9 mouse cellular contexts compared by ENCODE assay signal in genomic region chr12:112623742-112624141, GRCm38 (mm10). TPM values are rescaled to one million over a fixed set of nuclear protein-coding genes. Genes with fewer than 3 reads are reported as not detected.
DNase-seq lines count a peak whose midpoint lies in the region; ATAC-seq and TF ChIP-seq lines count a peak whose summit lies in the region.
"Had no signal": no experiment of that assay in that cellular context is flagged by ENCODE, and none has a peak within 500 bp of the region (broad histone marks: within the 10 kb centered on the region; RNA-seq: fewer than 3 reads in every experiment).

No protein-coding gene starts in this region.

- TF ChIP-seq EP300 in lung, postnatal 0 days (IDR thresholded peaks at IDR 0.05) = no peak

- ATAC-seq in forebrain, embryonic 11.5 days (replicated peaks; ENCODE audit: low FRiP score) = peak; percentile 34
- ATAC-seq in inflammation-experienced regulatory T-cells, adult 6 months = peak; percentile 41
- no peak for ATAC-seq in lung, postnatal 0 days

- H3K4me3 ChIP-seq in C2C12 (ENCODE audit: insufficient read depth, poor library complexity, severe bottlenecking) = no peak overlapping the region
- no peak overlapping the region for H3K4me3 ChIP-seq in forebrain, embryonic 11.5 days (ENCODE audit: low read depth, low read length)
- H3K4me3 ChIP-seq in lung, postnatal 0 days (ENCODE audit: low read depth, low read length) = no peak overlapping the region
- no peak overlapping the region for H3K4me3 ChIP-seq in small intestine, adult 2 months (ENCODE audit: low read depth, low read length)
- H3K4me3 ChIP-seq: stomach, embryonic 15.5 days had no signal

- no peaks in the 10 kb centered on the region for H3K79me3 ChIP-seq in C2C12 (ENCODE audit: low read depth)

- peak; percentile 60 to 85 for DNase-seq in heart, adult 18-20 months
- DNase-seq in heart, adult 11 months = no peak
- DNase-seq in brain, adult 2 months (ENCODE audit: low read depth, low spot score) = peak; percentile 74
- DNase-seq in forebrain, embryonic 11.5 days (ENCODE audit: low spot score) = peak; percentile 89
- DNase-seq in lung, postnatal 0 days (ENCODE audit: low spot score) = peak; percentile 77

- H3K4me2 ChIP-seq in forebrain, embryonic 11.5 days (ENCODE audit: low read depth, low read length, severe bottlenecking) = no peak overlapping the region
- no peak overlapping the region for H3K4me2 ChIP-seq in lung, postnatal 0 days (replicated peaks; ENCODE audit: low read depth, low read length)
- H3K4me2 ChIP-seq: stomach, embryonic 15.5 days had no signal

- no peak for TF ChIP-seq POLR2A in small intestine, adult 2 months (IDR thresholded peaks at IDR 0.05; ENCODE audit: low read depth, low read length)

- H3K9ac ChIP-seq in forebrain, embryonic 11.5 days (ENCODE audit: low read length) = no peak overlapping the region
- no peak overlapping the region for H3K9ac ChIP-seq in lung, postnatal 0 days (replicated peaks; ENCODE audit: low read depth)
- H3K9ac ChIP-seq: stomach, embryonic 15.5 days had no signal

- no peaks in the 10 kb centered on the region for H3K9me3 ChIP-seq in forebrain, embryonic 11.5 days (ENCODE audit: control insufficient read depth, low read length)
- no peaks in the 10 kb centered on the region for H3K9me3 ChIP-seq in lung, postnatal 0 days (ENCODE audit: low read length)
- H3K9me3 ChIP-seq: stomach, embryonic 15.5 days had no signal

- 23% methylated on average over 2 of the region's 2 CpGs for WGBS in forebrain, embryonic 11.5 days
- 20% methylated on average over 2 of the region's 2 CpGs for WGBS in lung, postnatal 0 days
- 4% methylated on average over 2 of the region's 2 CpGs for WGBS in small intestine, adult 2 months

- peaks cover 12% of the 10 kb centered on the region; the same call in 1 of the 2 replicates for H3K4me1 ChIP-seq in forebrain, embryonic 11.5 days (replicated peaks; ENCODE audit: control insufficient read depth, insufficient read depth, low read length)
- H3K4me1 ChIP-seq in lung, postnatal 0 days (ENCODE audit: insufficient read depth, low read depth, low read length) = peaks cover 12% of the 10 kb centered on the region
- H3K4me1 ChIP-seq in small intestine, adult 2 months (ENCODE audit: control insufficient read depth, insufficient read depth, insufficient read length, low read length) = peaks cover 7% of the 10 kb centered on the region

- no peak overlapping the region for H3ac ChIP-seq in C2C12 (ENCODE audit: control insufficient read depth, insufficient read length, low read depth)

- H3K79me2 ChIP-seq in C2C12 (ENCODE audit: control insufficient read depth, insufficient read depth) = no peaks in the 10 kb centered on the region

- H3K27me3 ChIP-seq in C2C12 (ENCODE audit: control insufficient read depth, insufficient read depth, insufficient read length) = no peaks in the 10 kb centered on the region
- H3K27me3 ChIP-seq in forebrain, embryonic 11.5 days (ENCODE audit: control insufficient read depth, insufficient read depth, low read length) = peaks cover 15% of the 10 kb centered on the region
- H3K27me3 ChIP-seq in lung, postnatal 0 days (replicated peaks; ENCODE audit: insufficient read depth, low read length) = peaks cover 4% of the 10 kb centered on the region; the same call in 1 of the 2 replicates
- peaks cover 10% of the 10 kb centered on the region; the same call in 1 of the 2 replicates for H3K27me3 ChIP-seq in small intestine, adult 2 months (ENCODE audit: control insufficient read depth, insufficient read depth, low read length)
- H3K27me3 ChIP-seq: stomach, embryonic 15.5 days had no signal

- no peaks in the 10 kb centered on the region for H3K36me3 ChIP-seq in C2C12 (ENCODE audit: control insufficient read depth, insufficient read depth)
- H3K36me3 ChIP-seq in forebrain, embryonic 11.5 days (ENCODE audit: control insufficient read depth, insufficient read depth, low read length) = no peaks in the 10 kb centered on the region
- H3K36me3 ChIP-seq in lung, postnatal 0 days (ENCODE audit: insufficient read depth, low read length) = no peaks in the 10 kb centered on the region
- H3K36me3 ChIP-seq in small intestine, adult 2 months (ENCODE audit: control insufficient read depth, insufficient read depth, low read length) = no peaks in the 10 kb centered on the region
- H3K36me3 ChIP-seq: stomach, embryonic 15.5 days had no signal

- H3K27ac ChIP-seq in forebrain, embryonic 11.5 days (ENCODE audit: low read depth, low read length) = no peak overlapping the region
- no peak overlapping the region for H3K27ac ChIP-seq in lung, postnatal 0 days (ENCODE audit: low read length)
- H3K27ac ChIP-seq in small intestine, adult 2 months (ENCODE audit: insufficient read depth, low read depth, low read length) = no peak overlapping the region
- H3K27ac ChIP-seq: stomach, embryonic 15.5 days had no signal

- peak; percentile 36 for TF ChIP-seq CTCF in C2C12 (IDR thresholded peaks at IDR 0.05; ENCODE audit: control insufficient read depth, insufficient read depth, insufficient read length)
- TF ChIP-seq CTCF in lung, postnatal 0 days (IDR thresholded peaks at IDR 0.05) = peak; percentile 91
- peak; percentile 89; the same call in 1 of the 2 replicates for TF ChIP-seq CTCF in small intestine, adult 2 months (IDR thresholded peaks at IDR 0.05; ENCODE audit: extremely low read depth, insufficient read length, insufficient replicate concordance, low read depth, low read length)

TF ChIP-seq in C2C12, 6 proteins besides CTCF, POLR2A, EP300 and RAD21:
- TF ChIP-seq USF1 (IDR thresholded peaks at IDR 0.05; ENCODE audit: low read depth) = no peak
- TF ChIP-seq CEBPB (IDR thresholded peaks at IDR 0.05; ENCODE audit: low read depth) = no peak
- TF ChIP-seq MYOD1 (IDR thresholded peaks at IDR 0.05; ENCODE audit: control insufficient read depth, insufficient read length, low read depth) = no peak
TF ChIP-seq in C2C12: peak in this region for 0.

RNA-seq across cellular contexts. Expression of gene Adssl1, which starts 3.9 kb away (rescaled TPM):
- total RNA-seq in heart, adult 18-20 months (2021) = 100 to 1,000 TPM; 192 to 206 TPM
- 10.1 TPM for polyA plus RNA-seq in C2C12 (2012; fragmentation: generic; extraction: Trizol)
- polyA plus RNA-seq in forebrain, embryonic 11.5 days (2014; fragmentation: Nextera tagmentation; extraction: Ambion mirVana) = 1.9 and 2.1 TPM in 2 replicates
- 1 to 10 TPM in 2 of 3 experiments, under 1 TPM in 1; 0.99 to 1.9 (median 1.6) TPM for polyA plus RNA-seq in inflammation-experienced regulatory T-cells, adult 6 months (2017; shearing (Covaris generic))
- 29.9 and 43.0 TPM in 2 replicates for polyA plus RNA-seq in lung, postnatal 0 days (2015; fragmentation: Nextera tagmentation; extraction: Ambion mirVana)
- 4.3 and 5.6 TPM in 2 replicates for polyA plus RNA-seq in small intestine, adult 2 months (2012; rRNA removed)

RNA-seq across cellular contexts. Expression of gene Siva1, which starts 20.7 kb away (rescaled TPM):
- total RNA-seq in heart, adult 18-20 months (2021) = 10 to 100 TPM; 31.7 to 35.2 TPM
- polyA plus RNA-seq in C2C12 (2012; fragmentation: generic; extraction: Trizol) = 164 TPM
- 227 and 257 TPM in 2 replicates for polyA plus RNA-seq in forebrain, embryonic 11.5 days (2014; fragmentation: Nextera tagmentation; extraction: Ambion mirVana)
- 10 to 100 TPM; 34.6 to 68.7 (median 39.4) TPM for polyA plus RNA-seq in inflammation-experienced regulatory T-cells, adult 6 months (2017; shearing (Covaris generic))
- 130 and 152 TPM in 2 replicates for polyA plus RNA-seq in lung, postnatal 0 days (2015; fragmentation: Nextera tagmentation; extraction: Ambion mirVana)
- polyA plus RNA-seq in small intestine, adult 2 months (2012; rRNA removed) = 16.1 and 31.3 TPM in 2 replicates

RNA-seq across cellular contexts. Expression of gene Inf2, which starts 35.2 kb away (rescaled TPM):
- 10 to 100 TPM; 11.9 to 17.2 TPM for total RNA-seq in heart, adult 18-20 months (2021)
- polyA plus RNA-seq in C2C12 (2012; fragmentation: generic; extraction: Trizol) = 118 TPM
- 1.6 and 2.4 TPM in 2 replicates for polyA plus RNA-seq in forebrain, embryonic 11.5 days (2014; fragmentation: Nextera tagmentation; extraction: Ambion mirVana)
- polyA plus RNA-seq in inflammation-experienced regulatory T-cells, adult 6 months (2017; shearing (Covaris generic)) = 10 to 100 TPM in 2 of 3 experiments, 1 to 10 TPM in 1; 9.8 to 12.8 (median 11.9) TPM
- 4.9 and 5.2 TPM in 2 replicates for polyA plus RNA-seq in lung, postnatal 0 days (2015; fragmentation: Nextera tagmentation; extraction: Ambion mirVana)
- polyA plus RNA-seq in small intestine, adult 2 months (2012; rRNA removed) = 6.6 and 11.0 TPM in 2 replicates

RNA-seq across cellular contexts. Expression of gene Akt1, which starts 50.9 kb away (rescaled TPM):
- 100 to 1,000 TPM; 182 to 193 TPM for total RNA-seq in heart, adult 18-20 months (2021)
- 297 TPM for polyA plus RNA-seq in C2C12 (2012; fragmentation: generic; extraction: Trizol)
- 99.4 and 123 TPM in 2 replicates for polyA plus RNA-seq in forebrain, embryonic 11.5 days (2014; fragmentation: Nextera tagmentation; extraction: Ambion mirVana)
- polyA plus RNA-seq in inflammation-experienced regulatory T-cells, adult 6 months (2017; shearing (Covaris generic)) = 10 to 100 TPM; 20.2 to 26.3 (median 21.0) TPM
- polyA plus RNA-seq in lung, postnatal 0 days (2015; fragmentation: Nextera tagmentation; extraction: Ambion mirVana) = 78.8 and 91.3 TPM in 2 replicates
- polyA plus RNA-seq in small intestine, adult 2 months (2012; rRNA removed) = 79.0 and 88.7 TPM in 2 replicates

RNA-seq across cellular contexts. Expression of gene Zbtb42, which starts 54.9 kb away (rescaled TPM):
- 1 to 10 TPM; 3.6 to 4.9 TPM for total RNA-seq in heart, adult 18-20 months (2021)
- 4.2 TPM for polyA plus RNA-seq in C2C12 (2012; fragmentation: generic; extraction: Trizol)
- polyA plus RNA-seq in forebrain, embryonic 11.5 days (2014; fragmentation: Nextera tagmentation; extraction: Ambion mirVana) = 4.4 and 5.3 TPM in 2 replicates
- 1 to 10 TPM; 3.7 to 4.3 (median 3.8) TPM for polyA plus RNA-seq in inflammation-experienced regulatory T-cells, adult 6 months (2017; shearing (Covaris generic))
- polyA plus RNA-seq in lung, postnatal 0 days (2015; fragmentation: Nextera tagmentation; extraction: Ambion mirVana) = 14.0 and 14.6 TPM in 2 replicates
- polyA plus RNA-seq in small intestine, adult 2 months (2012; rRNA removed) = 27.7 and 32.8 TPM in 2 replicates

Comparison
In these comparisons a context has a peak if more than half of its experiments do, and no peak if none do; other contexts are left out.
1. CTCF ChIP-seq: peak in every context shown above with its lines; median percentile 91 in lung, postnatal 0 days; 89 in small intestine, adult 2 months; 36 in C2C12.